Mouse (Mus musculus) neural tube, embryonic 14.5 days (tissue): ENCODE results near the gene Antxrl. TPM values are rescaled to one million over a fixed set of nuclear protein-coding genes. Genes with fewer than 3 reads are reported as not detected.

Experiments used
- ATAC-seq: fragments of 200-750 bp; cut with Nextera tagmentation; 2 replicates; pipeline ENCODE4 v1.8.0; 2017; ENCODE audit warnings: low read depth, mild to moderate bottlenecking, moderate TSS enrichment, moderate library complexity
- H3K27ac ChIP-seq: fragments of 300-500 bp; sonication (generic); 2 replicates; pipeline ENCODE4 v1.5.1; 2014; ENCODE audit warnings: low read depth, mild to moderate bottlenecking, control low read depth, low read length, moderate library complexity, mixed read lengths
- H3K27me3 ChIP-seq: fragments of 300-500 bp; sonication (generic); 2 replicates; pipeline ENCODE4 v1.6.1; 2014; ENCODE audit warnings: low read length; ENCODE audit not compliant: control insufficient read depth, insufficient read depth
- H3K36me3 ChIP-seq: fragments of 300-500 bp; sonication (generic); 2 replicates; pipeline ENCODE4 v1.6.1; 2014; ENCODE audit warnings: low read length, mixed read lengths; ENCODE audit not compliant: control insufficient read depth, insufficient read depth
- H3K4me1 ChIP-seq: fragments of 300-500 bp; sonication (generic); 2 replicates; pipeline ENCODE4 v1.6.1; 2014; ENCODE audit warnings: low read length; ENCODE audit not compliant: control insufficient read depth, insufficient read depth
- H3K4me2 ChIP-seq: fragments of 300-500 bp; sonication (generic); 2 replicates; pipeline ENCODE4 v1.6.1; 2014; ENCODE audit warnings: mild to moderate bottlenecking, low read depth, low read length, control low read depth
- H3K4me3 ChIP-seq: fragments of 300-500 bp; sonication (generic); 2 replicates; pipeline ENCODE4 v1.5.1; 2014; ENCODE audit warnings: low read depth, low read length, control low read depth, mixed read lengths
- H3K9ac ChIP-seq: fragments of 300-500 bp; sonication (generic); replicated peaks from 2 replicates; pipeline ENCODE4 v1.6.1; 2014; ENCODE audit warnings: low read depth, mild to moderate bottlenecking, control low read depth, low read length, mixed read lengths
- H3K9me3 ChIP-seq: fragments of 300-500 bp; sonication (generic); 2 replicates; pipeline ENCODE4 v1.6.1; 2016; ENCODE audit warnings: low read length; ENCODE audit not compliant: control insufficient read depth
- whole genome bisulfite sequencing: fragments of 180-500 bp; shearing (Covaris S2); extraction: QIAGEN DNeasy Blood & Tissue Kit; methylation state at CpG from one replicate; pipeline ENCODE4 v1.1.7; 2014; 5-methylcytosine and 5-hydroxymethylcytosine counted together
- polyA plus RNA-seq: library from polyadenylated mRNA; unstranded; fragments of >200 nt; fragmentation: Nextera tagmentation; extraction: Ambion mirVana; gene quantifications from 2 replicates; pipeline ENCODE4 v1.2.1, GENCODE M21; 2014

Gene Antxrl
- polyA plus RNA-seq, 1 experiment from 2014 or later: not detected

DNA sequence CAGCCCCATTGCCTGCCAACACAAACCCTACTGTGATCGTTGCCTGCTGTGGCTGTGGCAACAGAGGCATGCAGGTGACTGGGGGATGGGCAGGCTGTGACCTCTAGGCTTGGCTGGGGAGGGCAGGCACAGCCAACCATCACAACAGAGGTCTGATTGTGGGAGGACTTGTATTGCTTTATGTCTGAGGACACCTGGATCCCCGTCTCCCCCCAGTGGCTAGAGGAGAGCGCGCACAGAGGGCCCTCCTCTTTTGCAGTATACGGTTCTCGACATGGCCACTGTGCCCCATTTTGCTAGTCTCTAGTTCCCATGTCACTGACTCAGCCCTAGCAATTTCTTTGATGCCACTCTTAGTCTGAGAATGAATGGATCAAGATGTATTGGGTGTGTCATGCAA lies 19.2 kb downstream of the Antxrl start:
- H3K27ac ChIP-seq: no peak overlapping the region
- WGBS: 78% methylated on average over 6 of the region's 6 CpGs
- no peak for ATAC-seq

GRCm38 (mm10) chr14:34075346-34075745 lies 22.8 kb downstream of the Antxrl start:
- 30% methylated on average over 4 of the region's 4 CpGs for WGBS
- ATAC-seq: no peak
- no peak overlapping the region for H3K27ac ChIP-seq
- H3K4me1 ChIP-seq: no peaks in the 10 kb centered on the region
- H3K9ac ChIP-seq: no peak overlapping the region
- no peak overlapping the region for H3K4me3 ChIP-seq
- no peaks in the 10 kb centered on the region for H3K27me3 ChIP-seq
- H3K4me2 ChIP-seq: no peak overlapping the region
- no peaks in the 10 kb centered on the region for H3K9me3 ChIP-seq
- no peaks in the 10 kb centered on the region for H3K36me3 ChIP-seq

More for the DNA sequence above, 19.2 kb downstream of the Antxrl start:
- H3K9me3 ChIP-seq: no peaks in the 10 kb centered on the region
- H3K4me2 ChIP-seq: no peak overlapping the region
- no peak overlapping the region for H3K9ac ChIP-seq
- H3K4me1 ChIP-seq: no peaks in the 10 kb centered on the region
- no peaks in the 10 kb centered on the region for H3K36me3 ChIP-seq
- no peaks in the 10 kb centered on the region for H3K27me3 ChIP-seq
- H3K4me3 ChIP-seq: no peak overlapping the region

DNA sequence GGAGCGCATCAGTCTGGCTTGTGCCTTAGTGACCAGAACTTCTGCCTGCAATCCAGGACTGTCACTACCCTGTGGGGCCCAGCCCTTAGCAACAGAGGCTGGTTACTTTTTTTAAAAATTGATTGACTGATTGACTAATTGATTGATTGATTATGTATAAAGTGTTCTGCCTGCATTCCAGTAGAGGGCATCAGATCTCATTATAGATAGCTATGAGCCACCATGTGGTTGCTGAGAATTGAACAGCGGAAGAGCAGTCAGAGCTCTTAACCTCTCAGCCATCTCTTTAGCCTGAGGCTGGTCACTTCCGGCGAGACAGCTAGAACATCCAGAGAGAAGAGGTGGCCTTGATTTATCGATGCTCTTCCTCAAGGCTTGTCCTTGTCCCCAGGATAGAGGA lies 24.7 kb downstream of the Antxrl start:
- no peaks in the 10 kb centered on the region for H3K36me3 ChIP-seq
- ATAC-seq: no peak
- H3K27me3 ChIP-seq: no peaks in the 10 kb centered on the region
- H3K4me3 ChIP-seq: no peak overlapping the region
- no peaks in the 10 kb centered on the region for H3K9me3 ChIP-seq
- H3K27ac ChIP-seq: no peak overlapping the region
- no peak overlapping the region for H3K9ac ChIP-seq
- no peak overlapping the region for H3K4me2 ChIP-seq
- no peaks in the 10 kb centered on the region for H3K4me1 ChIP-seq
- 72% methylated on average over 5 of the region's 5 CpGs for WGBS

GRCm38 (mm10) chr14:34078293-34078692 lies 25.8 kb downstream of the Antxrl start:
- Histone ChIP-seq H3K9ac (no peak overlapping the region), H3K36me3 (no peaks in the 10 kb centered on the region), H3K4me1 (no peaks in the 10 kb centered on the region), H3K27me3 (no peaks in the 10 kb centered on the region), H3K4me3 (no peak overlapping the region), H3K4me2 (no peak overlapping the region), H3K27ac (no peak overlapping the region), H3K9me3 (no peaks in the 10 kb centered on the region)
- no peak for ATAC-seq
- 67% methylated on average over 4 of the region's 4 CpGs for WGBS

- no peaks in the 10 kb centered on the region for H3K4me1 ChIP-seq
- H3K4me2 ChIP-seq: no peak overlapping the region
- H3K9me3 ChIP-seq: no peaks in the 10 kb centered on the region
- H3K4me3 ChIP-seq: no peak overlapping the region
- H3K9ac ChIP-seq: no peak overlapping the region
- H3K27me3 ChIP-seq: no peaks in the 10 kb centered on the region
- peak; percentile 90 for ATAC-seq
- WGBS: 12% methylated on average over 11 of the region's 11 CpGs
- no peaks in the 10 kb centered on the region for H3K36me3 ChIP-seq
- no peak overlapping the region for H3K27ac ChIP-seq
Observed at GRCm38 (mm10) chr14:34080321-34080997, 28.0 kb downstream of the Antxrl start.

- Histone ChIP-seq H3K4me2 (no peak within 1 kb of the TSS), H3K4me1 (no peaks in the 10 kb centered on the region), H3K9me3 (no peaks in the 10 kb centered on the region), H3K36me3 (no peaks in the 10 kb centered on the region), H3K27ac (no peak within 1 kb of the TSS), H3K4me3 (no peak within 1 kb of the TSS), H3K9ac (no peak within 1 kb of the TSS), H3K27me3 (no peaks in the 10 kb centered on the region)
- WGBS: 81% methylated on average over 4 of the region's 4 CpGs
- no peak for ATAC-seq
Observed at GRCm38 (mm10) chr14:34085731-34086130, 33.2 kb downstream of the Antxrl start, which contains the start of gene Anxa8. Gene Anxa8 (plus strand): TSS chr14:34085981.

- no peaks in the 10 kb centered on the region for H3K4me1 ChIP-seq
- no peaks in the 10 kb centered on the region for H3K36me3 ChIP-seq
- ATAC-seq: no peak
- WGBS: 66% methylated on average over 4 of the region's 4 CpGs
- no peak overlapping the region for H3K27ac ChIP-seq
- H3K27me3 ChIP-seq: no peaks in the 10 kb centered on the region
- no peak overlapping the region for H3K4me3 ChIP-seq
- H3K9ac ChIP-seq: no peak overlapping the region
- H3K9me3 ChIP-seq: no peaks in the 10 kb centered on the region
- no peak overlapping the region for H3K4me2 ChIP-seq
Observed at GRCm38 (mm10) chr14:34086806-34087205, 34.3 kb downstream of the Antxrl start.

GRCm38 (mm10) chr14:34087856-34088398 lies 35.4 kb downstream of the Antxrl start:
- WGBS: 89% methylated on average over 2 of the region's 2 CpGs
- Histone ChIP-seq H3K4me2 (no peak overlapping the region), H3K9me3 (no peaks in the 10 kb centered on the region), H3K27ac (no peak overlapping the region), H3K36me3 (no peaks in the 10 kb centered on the region), H3K27me3 (no peaks in the 10 kb centered on the region), H3K4me1 (no peaks in the 10 kb centered on the region), H3K4me3 (no peak overlapping the region), H3K9ac (no peak overlapping the region)
- no peak for ATAC-seq

- no peak overlapping the region for H3K27ac ChIP-seq
- no peak overlapping the region for H3K4me3 ChIP-seq
- no peak for ATAC-seq
- H3K9ac ChIP-seq: no peak overlapping the region
- no peak overlapping the region for H3K4me2 ChIP-seq
- H3K27me3 ChIP-seq: no peaks in the 10 kb centered on the region
- no peaks in the 10 kb centered on the region for H3K4me1 ChIP-seq
- no peaks in the 10 kb centered on the region for H3K9me3 ChIP-seq
- no peaks in the 10 kb centered on the region for H3K36me3 ChIP-seq
- WGBS: 93% methylated on average over 8 of the region's 8 CpGs
Observed at GRCm38 (mm10) chr14:34089796-34090195, 37.3 kb downstream of the Antxrl start.
